Mouse (Mus musculus) hindbrain, embryonic 14.5 days (tissue): ENCODE data around the gene Rubcnl. TPM values are rescaled to one million over a fixed set of nuclear protein-coding genes. Genes with fewer than 3 reads are reported as not detected.

Experiments used
- ATAC-seq: fragments of 200-750 bp; cut with Nextera tagmentation; 2 replicates; pipeline ENCODE4 v1.8.0; 2017; ENCODE audit warnings: moderate number of reproducible peaks, mild to moderate bottlenecking, moderate TSS enrichment, moderate library complexity; ENCODE audit not compliant: low FRiP score
- DNase-seq: peaks from one replicate; pipeline ENCODE4 v3.0.0-alpha.2; 2015; ENCODE audit warnings: low spot score
- H3K27ac ChIP-seq: fragments of 300-500 bp; sonication (generic); 2 replicates; pipeline ENCODE4 v1.5.1; 2014; ENCODE audit warnings: mild to moderate bottlenecking, moderate library complexity
- H3K27me3 ChIP-seq: fragments of 300-500 bp; sonication (generic); 2 replicates; pipeline ENCODE4 v1.6.1; 2014; ENCODE audit warnings: mild to moderate bottlenecking, low read length, mixed read lengths; ENCODE audit not compliant: control insufficient read depth, insufficient read depth
- H3K36me3 ChIP-seq: fragments of 300-500 bp; sonication (generic); replicated peaks from 2 replicates; pipeline ENCODE4 v1.6.1; 2014; ENCODE audit not compliant: control insufficient read depth, insufficient read depth
- H3K4me1 ChIP-seq: fragments of 300-500 bp; sonication (generic); replicated peaks from 2 replicates; pipeline ENCODE4 v1.6.1; 2014; ENCODE audit warnings: antibody characterized with exemption, low read length, mixed read lengths; ENCODE audit not compliant: control insufficient read depth, insufficient read depth
- H3K4me2 ChIP-seq: fragments of 300-500 bp; sonication (generic); replicated peaks from 2 replicates; pipeline ENCODE4 v1.6.1; 2014; ENCODE audit warnings: mild to moderate bottlenecking, moderate library complexity
- H3K4me3 ChIP-seq: fragments of 300-500 bp; sonication (generic); replicated peaks from 2 replicates; pipeline ENCODE4 v1.5.1; 2014; ENCODE audit warnings: mild to moderate bottlenecking, low read length
- H3K9ac ChIP-seq: fragments of 300-500 bp; sonication (generic); 2 replicates; pipeline ENCODE4 v1.6.1; 2014
- H3K9me3 ChIP-seq: fragments of 300-500 bp; sonication (generic); 2 replicates; pipeline ENCODE4 v1.6.1; 2016; ENCODE audit warnings: low read length; ENCODE audit not compliant: control insufficient read depth
- WGBS: fragments of 180-500 bp; shearing (Covaris S2); extraction: QIAGEN DNeasy Blood & Tissue Kit; methylation state at CpG from one replicate; pipeline ENCODE4 v1.1.7; 2014; 5-methylcytosine and 5-hydroxymethylcytosine counted together
- polyA plus RNA-seq: library from polyadenylated mRNA; unstranded; fragments of >200 nt; fragmentation: Nextera tagmentation; extraction: Ambion mirVana; gene quantifications from 2 replicates; pipeline ENCODE4 v1.2.1, GENCODE M21; 2014

Rubcnl gene
- 0.13 and 0.27 TPM in 2 replicates for polyA plus RNA-seq

- Histone ChIP-seq H3K9ac (peak within 1 kb of the TSS; percentile 49; the same call in 1 of the 2 replicates), H3K4me3 (peak within 1 kb of the TSS; percentile 41), H3K27ac (no peak within 1 kb of the TSS), H3K4me2 (peak within 1 kb of the TSS; percentile 94), H3K27me3 (0 out of 2 replicates have a peak, but pooled peaks cover 6% of the 10 kb centered on the region), H3K4me1 (no peaks in the 10 kb centered on the region), H3K36me3 (no peaks in the 10 kb centered on the region), H3K9me3 (no peaks in the 10 kb centered on the region)
- ATAC-seq (peak; percentile 55; the same call in 1 of the 2 replicates), DNase-seq (peak; percentile 88)
- under 1% methylated on average over 49 of the region's 49 CpGs for WGBS
Measured at GRCm38 (mm10) chr14:75015856-75016714, at the start of gene Rubcnl. Gene Rubcnl (plus strand): TSS chr14:75016027.

- DNase-seq (no peak), ATAC-seq (no peak)
- WGBS: 68% methylated on average over 3 of the region's 3 CpGs
- Histone ChIP-seq H3K4me2 (no peak overlapping the region), H3K27me3 (no peaks in the 10 kb centered on the region), H3K4me3 (no peak overlapping the region), H3K9ac (no peak overlapping the region), H3K27ac (no peak overlapping the region), H3K36me3 (no peaks in the 10 kb centered on the region), H3K9me3 (no peaks in the 10 kb centered on the region), H3K4me1 (no peaks in the 10 kb centered on the region)
Measured at GRCm38 (mm10) chr14:74972216-74972615, 43.6 kb upstream of the Rubcnl start.

DNA sequence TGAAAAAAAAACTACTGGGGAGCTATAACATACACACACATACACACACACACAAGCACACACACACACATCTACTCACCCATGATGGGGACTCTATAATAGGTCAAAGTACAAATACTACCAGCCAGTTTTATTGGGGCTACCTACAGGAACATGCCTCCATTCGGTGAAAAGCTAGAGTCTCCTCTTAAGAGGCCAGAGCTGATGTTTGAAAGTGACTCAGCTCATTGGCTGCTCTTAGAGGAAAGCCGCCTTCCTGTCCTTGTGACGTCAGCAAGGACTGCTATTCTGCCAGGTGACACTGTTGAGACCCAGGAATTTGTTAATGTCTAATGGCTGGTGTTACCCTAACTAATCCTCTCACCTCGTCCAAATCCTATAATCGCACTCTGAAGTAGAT is 43.1 kb upstream of the Rubcnl start:
- no peaks in the 10 kb centered on the region for H3K36me3 ChIP-seq
- H3K27ac ChIP-seq: no peak overlapping the region
- ATAC-seq (no peak), DNase-seq (no peak)
- H3K4me3 ChIP-seq: no peak overlapping the region
- H3K9me3 ChIP-seq: no peaks in the 10 kb centered on the region
- no peaks in the 10 kb centered on the region for H3K4me1 ChIP-seq
- no peak overlapping the region for H3K9ac ChIP-seq
- H3K4me2 ChIP-seq: no peak overlapping the region
- no peaks in the 10 kb centered on the region for H3K27me3 ChIP-seq
- WGBS: 88% methylated on average over 5 of the region's 5 CpGs

- DNase-seq (no peak), ATAC-seq (no peak)
- no peaks in the 10 kb centered on the region for H3K9me3 ChIP-seq
- no peaks in the 10 kb centered on the region for H3K27me3 ChIP-seq
- H3K4me2 ChIP-seq: no peak overlapping the region
- H3K4me1 ChIP-seq: no peaks in the 10 kb centered on the region
- no peaks in the 10 kb centered on the region for H3K36me3 ChIP-seq
- no peak overlapping the region for H3K9ac ChIP-seq
- 69% methylated on average over 10 of the region's 10 CpGs for WGBS
- no peak overlapping the region for H3K27ac ChIP-seq
- H3K4me3 ChIP-seq: no peak overlapping the region
Measured at GRCm38 (mm10) chr14:74974136-74974651, 41.6 kb upstream of the Rubcnl start.

- H3K36me3 ChIP-seq: no peaks in the 10 kb centered on the region
- 78% methylated on average over 6 of the region's 6 CpGs for WGBS
- H3K27ac ChIP-seq: no peak overlapping the region
- H3K27me3 ChIP-seq: no peaks in the 10 kb centered on the region
- H3K4me2 ChIP-seq: no peak overlapping the region
- H3K4me3 ChIP-seq: no peak overlapping the region
- no peaks in the 10 kb centered on the region for H3K4me1 ChIP-seq
- ATAC-seq (no peak), DNase-seq (no peak)
- no peaks in the 10 kb centered on the region for H3K9me3 ChIP-seq
- H3K9ac ChIP-seq: no peak overlapping the region
Measured at GRCm38 (mm10) chr14:74976972-74977371, 38.9 kb upstream of the Rubcnl start.

GRCm38 (mm10) chr14:74981016-74981415 is 34.8 kb upstream of the Rubcnl start:
- no peaks in the 10 kb centered on the region for H3K4me1 ChIP-seq
- H3K27me3 ChIP-seq: no peaks in the 10 kb centered on the region

GRCm38 (mm10) chr14:74983079-74983478 is 32.7 kb upstream of the Rubcnl start:
- no peak for ATAC-seq
- Histone ChIP-seq H3K27ac (no peak overlapping the region), H3K9me3 (no peaks in the 10 kb centered on the region), H3K4me3 (no peak overlapping the region), H3K4me2 (no peak overlapping the region), H3K27me3 (no peaks in the 10 kb centered on the region), H3K4me1 (no peaks in the 10 kb centered on the region), H3K9ac (no peak overlapping the region), H3K36me3 (no peaks in the 10 kb centered on the region)
- no peak for DNase-seq
- WGBS: 90% methylated on average over 5 of the region's 5 CpGs

More at GRCm38 (mm10) chr14:74981016-74981415, 34.8 kb upstream of the Rubcnl start:
- Histone ChIP-seq H3K4me2 (no peak overlapping the region), H3K9me3 (no peaks in the 10 kb centered on the region), H3K36me3 (no peaks in the 10 kb centered on the region), H3K4me3 (no peak overlapping the region), H3K27ac (no peak overlapping the region), H3K9ac (no peak overlapping the region)
- ATAC-seq (no peak), DNase-seq (no peak)
- WGBS: 45% methylated on average over 3 of the region's 3 CpGs

DNA sequence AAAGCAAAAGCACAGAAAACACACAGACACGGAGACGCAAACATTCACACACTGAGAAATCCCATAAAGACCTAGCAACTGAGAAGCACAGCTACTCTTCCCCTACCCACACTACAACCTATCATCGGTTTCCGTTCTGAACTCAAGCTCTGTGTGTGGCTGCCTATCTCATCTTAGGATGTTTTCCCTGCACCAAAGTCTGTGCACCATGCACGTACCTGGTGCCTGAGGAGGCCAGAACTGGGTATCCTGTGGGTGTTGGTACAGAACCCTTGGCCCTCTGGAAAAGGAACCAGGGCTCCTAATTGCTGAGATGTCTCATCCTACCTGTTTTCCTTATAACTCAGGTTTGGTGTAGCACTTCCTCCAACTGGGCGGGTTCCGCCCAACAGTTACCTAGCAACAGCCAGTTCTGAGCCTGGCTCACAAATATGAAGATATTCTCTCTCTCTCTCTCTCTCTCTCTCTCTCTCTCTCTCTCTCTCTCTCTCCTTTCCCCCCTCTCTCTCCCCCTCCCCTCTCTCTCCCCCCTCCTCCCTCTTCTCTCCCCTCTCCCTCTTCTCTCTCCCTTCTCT is 30.9 kb upstream of the Rubcnl start:
- Histone ChIP-seq H3K4me3 (no peak overlapping the region), H3K27ac (no peak overlapping the region), H3K4me2 (no peak overlapping the region), H3K36me3 (no peaks in the 10 kb centered on the region), H3K9me3 (no peaks in the 10 kb centered on the region), H3K9ac (no peak overlapping the region), H3K27me3 (no peaks in the 10 kb centered on the region), H3K4me1 (no peaks in the 10 kb centered on the region)
- ATAC-seq: no peak
- 77% methylated on average over 7 of the region's 7 CpGs for WGBS
- no peak for DNase-seq

DNA sequence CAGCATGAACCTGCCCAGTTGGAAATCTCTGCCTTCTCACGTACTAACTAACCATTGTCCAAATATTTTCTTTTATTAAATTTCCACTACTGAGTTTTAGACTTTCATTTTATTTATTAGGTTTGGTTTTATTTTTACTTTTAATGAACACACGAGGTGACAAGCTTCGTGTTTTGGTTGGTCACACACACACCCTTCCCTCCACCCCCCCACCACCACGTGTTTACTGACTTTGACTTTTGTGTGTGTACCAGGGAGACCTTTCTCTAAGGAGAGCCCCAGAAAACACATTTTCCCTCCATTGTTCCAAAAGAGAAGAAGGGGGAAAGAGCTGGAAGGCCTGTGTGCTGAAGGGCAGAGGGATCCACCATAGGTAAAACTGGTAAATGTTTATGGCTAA is 30.2 kb upstream of the Rubcnl start:
- no peak overlapping the region for H3K4me3 ChIP-seq
- DNase-seq (no peak), ATAC-seq (no peak)
- H3K4me2 ChIP-seq: no peak overlapping the region
- H3K27ac ChIP-seq: no peak overlapping the region
- 60% methylated on average over 4 of the region's 4 CpGs for whole genome bisulfite sequencing
- no peaks in the 10 kb centered on the region for H3K27me3 ChIP-seq
- no peaks in the 10 kb centered on the region for H3K9me3 ChIP-seq
- H3K36me3 ChIP-seq: no peaks in the 10 kb centered on the region
- H3K4me1 ChIP-seq: no peaks in the 10 kb centered on the region
- no peak overlapping the region for H3K9ac ChIP-seq
